Mouse (Mus musculus) liver, embryonic 14.5 days (tissue): ENCODE data around the gene Pcolce2. TPM values are rescaled to one million over a fixed set of nuclear protein-coding genes. Genes with fewer than 3 reads are reported as not detected.
A peak's percentile ranks its signal among the peaks of the same experiment; 100 is the strongest.

Experiments
- ATAC-seq: fragments of 200-750 bp; cut with Nextera tagmentation; 2 replicates; pipeline ENCODE4 v1.8.0; 2017; ENCODE audit warnings: moderate number of reproducible peaks, mild to moderate bottlenecking, moderate library complexity; ENCODE audit not compliant: insufficient read depth
- DNase-seq, 3 experiments: peaks; one replicate each; pipeline ENCODE4 v3.0.0-alpha.2; 2012 to 2013; ENCODE audit warnings: low read depth in 3 of 3, low spot score in 3 of 3
- H3K27ac ChIP-seq: fragments of 300-500 bp; sonication (generic); 2 replicates; pipeline ENCODE4 v1.5.1; 2014; ENCODE audit warnings: moderate library complexity, mild to moderate bottlenecking, control low read depth, inconsistent platforms
- H3K27me3 ChIP-seq: fragments of 300-500 bp; sonication (generic); 2 replicates; pipeline ENCODE4 v1.6.1; 2014; ENCODE audit warnings: mild to moderate bottlenecking, low read length, moderate library complexity; ENCODE audit not compliant: control insufficient read depth, insufficient read depth
- H3K36me3 ChIP-seq: fragments of 300-500 bp; sonication (generic); replicated peaks from 2 replicates; pipeline ENCODE4 v1.6.1; 2014; ENCODE audit warnings: low read depth; ENCODE audit not compliant: control insufficient read depth, insufficient read depth
- H3K4me1 ChIP-seq, 2 experiments: fragments of 200-500 bp in 1 of 2; fragments of 300-500 bp in 1 of 2; sonication (generic) in 1 of 2; replicated peaks; 2 replicates each; pipeline ENCODE4 v1.6.1; 2012 to 2014; ENCODE audit warnings: antibody characterized with exemption in 1 of 2, inconsistent platforms in 1 of 2, low read length in 1 of 2; ENCODE audit not compliant: control insufficient read depth in 2 of 2, insufficient read depth in 2 of 2
- H3K4me2 ChIP-seq: fragments of 300-500 bp; sonication (generic); 2 replicates; pipeline ENCODE4 v1.6.1; 2014; ENCODE audit warnings: low read depth, mild to moderate bottlenecking, control low read depth, moderate library complexity
- H3K4me3 ChIP-seq, 2 experiments: fragments of 200-500 bp in 1 of 2; fragments of 300-500 bp in 1 of 2; sonication (generic) in 1 of 2; 2 replicates each; pipeline ENCODE4 v1.5.1; 2012 to 2014; ENCODE audit warnings: low read depth in 2 of 2, low read length in 2 of 2, mild to moderate bottlenecking in 2 of 2, control low read depth in 1 of 2, inconsistent platforms in 1 of 2, moderate library complexity in 1 of 2; ENCODE audit not compliant: insufficient read depth in 1 of 2
- H3K9ac ChIP-seq: fragments of 300-500 bp; sonication (generic); replicated peaks from 2 replicates; pipeline ENCODE4 v1.6.1; 2014; ENCODE audit warnings: mild to moderate bottlenecking, control low read depth, moderate library complexity
- H3K9me3 ChIP-seq: fragments of 300-500 bp; sonication (generic); 2 replicates; pipeline ENCODE4 v1.6.1; 2016; ENCODE audit warnings: low read length, mixed read lengths; ENCODE audit not compliant: control insufficient read depth
- CTCF ChIP-seq: IDR thresholded peaks from 2 replicates; pipeline ENCODE4 v1.5.1; 2016; ENCODE audit warnings: antibody characterized with exemption, low read depth, control low read depth
- EP300 ChIP-seq: IDR thresholded peaks from 2 replicates; pipeline ENCODE4 v1.6.1; 2016; ENCODE audit warnings: antibody characterized with exemption, low read depth
- WGBS: fragments of 180-500 bp; shearing (Covaris S2); extraction: QIAGEN DNeasy Blood & Tissue Kit; methylation state at CpG from one replicate; pipeline ENCODE4 v1.1.7; 2014; ENCODE audit not compliant: insufficient replicate concordance; 5-methylcytosine and 5-hydroxymethylcytosine counted together
- polyA plus RNA-seq, 2 experiments: library from polyadenylated mRNA; depleted of rRNA in 1 of 2; stranded (reverse) in 1 of 2; unstranded in 1 of 2; fragments of >200 nt; fragmentation: Nextera tagmentation in 1 of 2; extraction: Ambion mirVana in 1 of 2; gene quantifications; 2 replicates each; pipeline versions ENCODE4 v1.2.1 to v1.2.3; 2012 to 2014

The Pcolce2 gene
- polyA plus RNA-seq, 2 experiments = 1.4 to 6.7 TPM

DNA sequence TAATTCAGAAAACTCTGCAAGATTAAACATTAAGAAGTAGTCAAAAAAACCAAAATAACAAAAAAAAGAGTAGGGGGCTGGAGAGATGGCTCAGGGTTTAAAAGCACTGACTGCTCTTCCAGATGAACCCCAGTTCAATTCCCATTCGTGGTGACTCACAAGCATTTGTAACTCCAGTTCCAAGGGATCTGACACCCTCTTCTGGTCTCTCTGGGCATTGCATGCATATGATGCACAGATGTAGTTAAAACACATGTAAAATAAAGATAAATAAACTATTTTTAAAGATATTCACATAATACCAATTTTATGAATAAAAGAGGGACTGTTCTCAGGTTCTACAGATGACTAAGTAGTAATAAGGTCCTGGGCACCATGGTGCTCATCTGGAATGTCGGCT, 60.4 kb downstream of the Pcolce2 start:
- ATAC-seq (no peak), DNase-seq (peak in 2 of 3 experiments; percentile 9 to 13)
- Histone ChIP-seq H3K36me3 (no peaks in the 10 kb centered on the region), H3K4me1 (no peaks in the 10 kb centered on the region), H3K27ac (no peak overlapping the region), H3K9me3 (no peaks in the 10 kb centered on the region), H3K27me3 (no peaks in the 10 kb centered on the region), H3K4me3 (no peak overlapping the region), H3K9ac (no peak overlapping the region), H3K4me2 (no peak overlapping the region)
- TF ChIP-seq CTCF = peak; percentile 56
- no peak for TF ChIP-seq EP300
- WGBS = 37% methylated on average over 2 of the region's 2 CpGs

DNA sequence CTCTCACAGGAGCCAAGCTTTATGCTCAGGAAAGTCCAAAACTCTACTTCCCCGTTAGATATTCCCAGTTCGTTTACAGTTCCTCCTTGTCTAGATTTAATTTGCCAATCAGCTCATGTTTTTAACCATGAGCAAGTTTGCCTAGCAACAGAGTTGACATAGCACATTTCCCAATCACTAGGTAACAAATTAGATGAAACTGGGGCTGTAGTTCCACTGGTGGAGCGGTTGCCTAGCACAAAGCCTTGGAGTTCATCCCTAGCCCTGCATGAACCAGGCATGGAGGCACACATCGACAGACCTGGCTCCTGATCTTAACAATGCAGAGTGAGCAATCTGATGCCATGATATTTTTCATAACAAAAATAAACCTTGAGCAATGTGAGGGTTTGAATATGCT, 61.9 kb downstream of the Pcolce2 start:
- ATAC-seq = no peak
- H3K4me1 ChIP-seq = no peaks in the 10 kb centered on the region
- H3K9me3 ChIP-seq = no peaks in the 10 kb centered on the region
- H3K4me3 ChIP-seq = no peak overlapping the region
- no peaks in the 10 kb centered on the region for H3K36me3 ChIP-seq
- no peak overlapping the region for H3K27ac ChIP-seq
- no peak overlapping the region for H3K9ac ChIP-seq
- TF ChIP-seq CTCF (no peak), EP300 (no peak)
- DNase-seq = no peak
- H3K4me2 ChIP-seq = no peak overlapping the region
- WGBS = 56% methylated on average over 4 of the region's 4 CpGs
- H3K27me3 ChIP-seq = no peaks in the 10 kb centered on the region

DNA sequence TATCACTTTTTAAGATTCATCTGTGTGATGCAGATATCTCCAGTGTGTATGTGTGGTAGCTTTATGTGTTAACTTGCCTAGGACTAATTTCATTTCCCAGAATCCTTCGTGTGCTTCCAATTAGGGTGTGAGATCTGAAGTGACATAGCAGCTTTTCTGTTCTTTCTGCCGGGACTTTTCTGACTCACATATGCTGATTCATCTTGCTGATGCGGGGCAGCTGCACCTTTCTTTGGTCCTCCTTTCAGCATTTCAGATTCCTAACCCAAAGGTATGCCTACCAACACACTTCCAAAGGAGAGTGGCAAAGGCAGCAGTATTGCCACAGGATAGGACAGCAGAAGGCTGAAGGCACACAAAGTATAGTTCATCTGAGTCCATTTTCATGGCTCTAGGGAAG, 66.7 kb downstream of the Pcolce2 start:
- Histone ChIP-seq H3K27ac (no peak overlapping the region), H3K4me3 (no peak overlapping the region), H3K27me3 (no peaks in the 10 kb centered on the region), H3K9ac (no peak overlapping the region), H3K4me1 (no peaks in the 10 kb centered on the region), H3K9me3 (no peaks in the 10 kb centered on the region), H3K36me3 (no peaks in the 10 kb centered on the region), H3K4me2 (no peak overlapping the region)
- 41% methylated on average over 3 of the region's 3 CpGs for WGBS
- no peak for DNase-seq
- no peak for ATAC-seq
- TF ChIP-seq EP300 (no peak), CTCF (no peak)

DNA sequence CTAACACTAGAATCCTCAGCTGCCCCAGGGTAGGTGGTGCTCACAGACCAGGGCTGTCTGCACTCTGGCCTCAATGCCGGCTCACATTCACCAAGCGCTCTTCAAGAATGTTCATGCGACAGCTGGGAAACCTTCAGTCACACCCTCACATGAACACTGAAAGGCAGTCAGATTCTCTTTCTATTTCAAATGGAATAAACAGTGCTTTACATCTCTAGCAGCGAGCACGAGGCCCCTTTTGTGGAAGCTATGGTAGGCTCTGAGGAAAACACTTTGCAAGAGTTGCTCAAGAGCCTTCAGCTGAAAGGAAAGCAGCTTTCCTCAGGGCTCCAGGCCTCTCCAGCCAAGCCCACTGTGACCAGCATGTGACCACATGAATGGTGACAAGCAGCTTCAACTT, 68.0 kb downstream of the Pcolce2 start:
- WGBS = 76% methylated on average over 5 of the region's 5 CpGs
- H3K9me3 ChIP-seq = no peaks in the 10 kb centered on the region
- TF ChIP-seq EP300 (no peak), CTCF (no peak)
- no peaks in the 10 kb centered on the region for H3K36me3 ChIP-seq
- ATAC-seq (no peak), DNase-seq (no peak)
- H3K4me2 ChIP-seq = no peak overlapping the region
- no peak overlapping the region for H3K9ac ChIP-seq
- no peak overlapping the region for H3K27ac ChIP-seq
- no peaks in the 10 kb centered on the region for H3K27me3 ChIP-seq
- H3K4me1 ChIP-seq = no peaks in the 10 kb centered on the region
- no peak overlapping the region for H3K4me3 ChIP-seq

DNA sequence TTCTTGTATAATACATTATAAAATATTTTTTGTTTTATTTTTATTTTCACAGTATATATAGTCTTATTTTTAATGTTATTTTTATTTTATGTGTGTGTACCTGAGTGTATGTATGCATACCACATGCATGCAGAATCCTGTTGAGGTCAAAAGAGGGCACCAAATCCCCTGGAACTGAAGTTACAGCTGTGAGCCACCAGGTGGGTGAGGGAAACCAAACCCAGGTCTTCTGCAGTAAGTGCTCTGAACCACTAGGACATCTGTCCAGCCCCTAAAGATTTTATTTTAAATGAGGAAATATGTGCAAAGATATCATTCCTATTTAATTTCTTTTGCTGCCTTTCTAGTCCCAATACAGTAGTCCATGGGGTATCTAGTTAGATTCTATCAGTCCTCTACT, 71.5 kb downstream of the Pcolce2 start:
- TF ChIP-seq EP300 (no peak), CTCF (peak; percentile 20; the same call in 1 of the 2 replicates)
- no peak overlapping the region for H3K4me2 ChIP-seq
- H3K27me3 ChIP-seq = no peaks in the 10 kb centered on the region
- H3K4me3 ChIP-seq = no peak overlapping the region
- DNase-seq = no peak
- no peaks in the 10 kb centered on the region for H3K4me1 ChIP-seq
- no peaks in the 10 kb centered on the region for H3K36me3 ChIP-seq
- H3K9me3 ChIP-seq = no peaks in the 10 kb centered on the region
- no peak overlapping the region for H3K9ac ChIP-seq
- no peak for ATAC-seq
- no peak overlapping the region for H3K27ac ChIP-seq

DNA sequence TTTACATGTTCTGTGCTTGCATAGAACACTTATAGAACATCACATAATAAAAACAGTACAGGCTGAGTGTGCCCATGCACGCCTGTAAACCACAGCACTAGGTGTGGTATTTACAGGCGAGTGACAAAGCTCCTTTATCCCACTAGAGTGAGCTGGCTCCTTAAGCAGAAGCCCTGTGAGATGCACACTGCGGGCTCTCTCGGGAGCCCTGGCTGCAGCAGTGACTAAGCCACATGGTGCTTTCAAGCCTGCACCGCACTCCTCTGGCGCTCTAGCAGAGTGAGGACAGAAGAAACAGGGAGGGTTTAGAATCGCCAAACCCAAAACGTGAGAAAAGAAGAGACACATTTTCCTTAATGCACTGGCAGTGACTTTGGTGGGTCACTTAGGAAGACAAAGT, 75.2 kb downstream of the Pcolce2 start:
- no peaks in the 10 kb centered on the region for H3K36me3 ChIP-seq
- no peak for ATAC-seq
- DNase-seq = no peak
- TF ChIP-seq EP300 (no peak), CTCF (no peak)
- no peak overlapping the region for H3K27ac ChIP-seq
- WGBS = 38% methylated on average over 8 of the region's 8 CpGs
- H3K4me2 ChIP-seq = no peak overlapping the region
- H3K27me3 ChIP-seq = no peaks in the 10 kb centered on the region
- H3K9me3 ChIP-seq = no peaks in the 10 kb centered on the region
- no peak overlapping the region for H3K4me3 ChIP-seq
- H3K4me1 ChIP-seq = no peaks in the 10 kb centered on the region
- no peak overlapping the region for H3K9ac ChIP-seq
